Mouse (Mus musculus): ENCODE measurements around the gene 4933406M09Rik. TPM values are rescaled to one million over a fixed set of nuclear protein-coding genes. Genes with fewer than 3 reads are reported as not detected.

4933406M09Rik gene
- total and polyA plus RNA-seq, 2 experiments from 2014 or later, result not detected

DNA sequence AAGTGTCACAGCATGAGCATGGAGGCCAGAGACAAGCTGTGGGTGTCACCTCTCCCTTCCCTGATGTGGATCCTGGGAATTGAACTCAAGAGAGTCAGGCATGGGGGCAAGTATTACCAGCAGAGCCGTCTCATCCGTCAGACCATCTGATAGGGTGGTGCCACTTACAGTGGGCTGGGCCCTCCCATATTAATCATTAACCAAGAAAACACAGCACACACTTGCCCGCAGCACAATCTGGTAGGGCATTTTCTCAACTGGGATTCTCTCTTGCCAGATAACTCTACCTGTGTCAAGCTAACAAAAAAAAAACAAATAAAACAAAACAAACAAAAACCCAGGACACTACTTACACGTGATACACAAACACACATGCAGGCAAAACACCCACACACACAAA, 28.3 kb upstream of the 4933406M09Rik start:
- ATAC-seq (no peak), DNase-seq (ENCODE audit: low spot score) (no peak)
- no peak for TF ChIP-seq CTCF (IDR thresholded peaks at IDR 0.05; ENCODE audit: low read depth)
- no peak overlapping the region for H3K9ac ChIP-seq (replicated peaks; ENCODE audit: low read length)
- H3K4me2 ChIP-seq (ENCODE audit: low read depth, low read length), result no peak overlapping the region
- peaks cover 10% of the 10 kb centered on the region for H3K4me1 ChIP-seq (ENCODE audit: insufficient read depth, low read length)
- H3K36me3 ChIP-seq (ENCODE audit: insufficient read depth, low read length), result peaks cover 36% of the 10 kb centered on the region; the same call in 1 of the 2 replicates
- H3K27me3 ChIP-seq (ENCODE audit: insufficient read depth, low read length), result no peaks in the 10 kb centered on the region
- H3K9me3 ChIP-seq (ENCODE audit: low read length), result no peaks in the 10 kb centered on the region
- WGBS, result 67% methylated on average over 4 of the region's 4 CpGs
- H3K4me3 ChIP-seq (ENCODE audit: low read length), result no peak overlapping the region
- no peak overlapping the region for H3K27ac ChIP-seq

DNA sequence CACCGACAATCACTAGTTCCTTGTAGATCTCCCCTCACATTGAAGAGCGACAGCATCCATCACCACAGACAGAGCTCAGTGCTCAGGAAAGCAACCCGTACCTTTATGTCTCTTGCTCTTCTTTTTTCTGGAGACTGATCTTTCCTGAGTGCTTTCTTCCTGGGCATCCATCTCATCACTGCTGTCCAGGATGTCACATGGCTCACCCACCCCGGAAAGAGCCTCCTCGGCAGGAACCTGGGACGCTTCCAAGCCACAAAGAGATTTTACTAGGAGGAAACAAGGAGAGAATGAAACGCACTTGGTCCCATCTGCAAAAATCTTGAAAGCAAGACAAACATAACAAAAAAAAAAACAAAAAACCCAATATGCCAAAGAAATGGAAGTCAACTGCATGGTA, 25.1 kb upstream of the 4933406M09Rik start:
- no peaks in the 10 kb centered on the region for H3K27me3 ChIP-seq (ENCODE audit: insufficient read depth, low read length)
- H3K27ac ChIP-seq, result no peak overlapping the region
- peak overlapping the region; percentile 98; the same call in 1 of the 2 replicates for H3K9ac ChIP-seq (replicated peaks; ENCODE audit: low read length)
- H3K36me3 ChIP-seq (ENCODE audit: insufficient read depth, low read length), result peaks cover 18% of the 10 kb centered on the region; the same call in 1 of the 2 replicates
- TF ChIP-seq CTCF (IDR thresholded peaks at IDR 0.05; ENCODE audit: low read depth), result no peak
- peak overlapping the region; percentile 63 for H3K4me2 ChIP-seq (ENCODE audit: low read depth, low read length)
- H3K4me1 ChIP-seq (ENCODE audit: insufficient read depth, low read length), result peaks cover 12% of the 10 kb centered on the region
- 67% methylated on average over 7 of the region's 7 CpGs for WGBS
- DNase-seq (ENCODE audit: low spot score) (no peak), ATAC-seq (no peak)
- peak overlapping the region; percentile 80 for H3K4me3 ChIP-seq (ENCODE audit: low read length)
- no peaks in the 10 kb centered on the region for H3K9me3 ChIP-seq (ENCODE audit: low read length)

DNA sequence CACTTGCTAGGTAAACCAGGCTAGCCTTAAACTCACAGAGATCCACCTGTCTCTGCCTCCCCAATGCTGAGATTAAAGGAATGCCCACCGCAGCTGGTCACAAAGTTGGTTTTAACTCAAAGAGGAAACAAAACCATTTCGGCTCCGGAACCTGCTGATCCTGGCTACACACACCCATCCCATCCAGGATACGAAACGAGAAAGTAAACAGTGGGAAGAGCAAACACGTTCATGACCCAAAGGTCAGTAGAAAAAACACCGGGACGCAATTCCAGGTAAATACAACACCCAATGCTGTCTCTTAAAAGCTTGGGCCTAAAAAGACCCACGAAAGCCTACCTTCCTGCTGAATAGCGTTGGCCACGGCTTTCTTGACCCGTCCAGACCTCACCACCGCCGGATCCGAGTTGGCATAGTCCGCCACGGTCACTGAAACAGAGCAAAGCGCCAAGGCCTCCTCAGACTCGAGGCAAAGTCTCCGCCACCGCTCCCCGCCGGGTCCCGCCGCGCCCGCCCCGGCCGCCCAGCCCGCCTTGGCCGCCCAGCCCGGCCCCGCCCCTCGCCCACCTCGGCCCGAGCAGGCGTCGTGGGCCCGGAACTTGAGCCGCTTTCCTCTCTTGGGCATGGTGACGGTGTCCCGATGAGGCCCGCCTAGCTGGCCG, 24.4 kb upstream of the 4933406M09Rik start:
- H3K4me2 ChIP-seq (ENCODE audit: low read depth, low read length), result peak overlapping the region; percentile 63
- DNase-seq (ENCODE audit: low spot score) (no peak), ATAC-seq (peak; percentile 84)
- peak overlapping the region; percentile 90 for H3K27ac ChIP-seq
- WGBS, result 2% methylated on average over 39 of the region's 44 CpGs
- peaks cover 12% of the 10 kb centered on the region for H3K4me1 ChIP-seq (ENCODE audit: insufficient read depth, low read length)
- H3K9ac ChIP-seq (replicated peaks; ENCODE audit: low read length), result peak overlapping the region; percentile 98
- H3K9me3 ChIP-seq (ENCODE audit: low read length), result no peaks in the 10 kb centered on the region
- H3K36me3 ChIP-seq (ENCODE audit: insufficient read depth, low read length), result peaks cover 11% of the 10 kb centered on the region; the same call in 1 of the 2 replicates
- H3K27me3 ChIP-seq (ENCODE audit: insufficient read depth, low read length), result no peaks in the 10 kb centered on the region
- no peak for TF ChIP-seq CTCF (IDR thresholded peaks at IDR 0.05; ENCODE audit: low read depth)
- H3K4me3 ChIP-seq (ENCODE audit: low read length), result peak overlapping the region; percentile 80

DNA sequence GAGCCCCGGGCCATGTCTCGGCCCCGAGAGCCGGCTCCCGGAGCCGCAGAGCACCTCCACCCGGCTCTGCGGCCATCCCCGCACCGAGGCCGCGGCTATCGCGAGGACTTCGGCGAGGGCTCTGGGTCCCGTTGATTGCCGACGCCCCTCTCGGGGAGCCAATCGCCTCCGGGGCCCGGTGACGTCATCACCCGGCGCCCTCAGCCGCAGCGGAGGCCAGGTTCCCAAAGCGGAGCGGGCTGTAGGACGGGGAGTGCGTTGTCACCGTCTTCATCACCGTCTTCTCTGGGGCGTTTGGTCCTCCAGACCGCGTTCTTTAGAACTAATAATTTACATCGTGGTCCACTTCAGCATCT, 23.9 kb upstream of the 4933406M09Rik start, which contains the start of gene Tmem183a:
Gene Tmem183a, minus strand, starts transcription at position 123 of the 356 bp plus-strand sequence.
- Histone ChIP-seq H3K4me3 (ENCODE audit: low read length) (peak within 1 kb of the TSS; percentile 80), H3K4me1 (ENCODE audit: insufficient read depth, low read length) (peaks cover 12% of the 10 kb centered on the region), H3K9me3 (ENCODE audit: low read length) (no peaks in the 10 kb centered on the region), H3K36me3 (ENCODE audit: insufficient read depth, low read length) (peaks cover 9% of the 10 kb centered on the region; the same call in 1 of the 2 replicates), H3K9ac (replicated peaks; ENCODE audit: low read length) (peak within 1 kb of the TSS; percentile 98), H3K27ac (peak within 1 kb of the TSS; percentile 90), H3K27me3 (ENCODE audit: insufficient read depth, low read length) (no peaks in the 10 kb centered on the region), H3K4me2 (ENCODE audit: low read depth, low read length) (peak within 1 kb of the TSS; percentile 63)
- ATAC-seq (peak; percentile 99), DNase-seq (ENCODE audit: low spot score) (peak; percentile 98)
- WGBS, result under 1% methylated on average over 38 of the region's 38 CpGs
- TF ChIP-seq CTCF (IDR thresholded peaks at IDR 0.05; ENCODE audit: low read depth), result no peak

DNA sequence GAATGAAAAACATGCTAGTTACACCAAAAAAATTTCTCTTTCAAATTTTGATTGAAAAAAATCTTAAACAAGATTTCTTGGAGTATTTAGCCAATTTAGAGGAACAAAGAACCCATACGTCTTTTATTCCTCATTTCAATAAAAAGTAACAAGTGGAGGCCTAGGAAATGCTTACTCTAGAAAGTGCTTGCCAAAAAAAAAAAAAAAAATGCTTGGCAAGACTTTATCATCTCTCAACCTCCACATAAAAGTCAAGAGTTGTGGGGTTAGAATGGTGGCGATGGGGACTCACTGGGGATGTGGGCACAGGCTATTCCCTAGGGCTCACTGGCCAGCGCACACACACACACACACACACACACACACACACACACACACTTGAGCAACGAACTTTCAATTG, 22.5 kb upstream of the 4933406M09Rik start:
- no peaks in the 10 kb centered on the region for H3K9me3 ChIP-seq (ENCODE audit: low read length)
- 85% methylated on average over 4 of the region's 4 CpGs for WGBS
- TF ChIP-seq CTCF (IDR thresholded peaks at IDR 0.05; ENCODE audit: low read depth), result no peak
- H3K4me2 ChIP-seq (ENCODE audit: low read depth, low read length), result no peak overlapping the region
- ATAC-seq (no peak), DNase-seq (ENCODE audit: low spot score) (no peak)
- H3K4me1 ChIP-seq (ENCODE audit: insufficient read depth, low read length), result peaks cover 12% of the 10 kb centered on the region
- H3K27ac ChIP-seq, result no peak overlapping the region
- no peak overlapping the region for H3K9ac ChIP-seq (replicated peaks; ENCODE audit: low read length)
- H3K36me3 ChIP-seq (ENCODE audit: insufficient read depth, low read length), result peaks cover 5% of the 10 kb centered on the region; the same call in 1 of the 2 replicates
- H3K27me3 ChIP-seq (ENCODE audit: insufficient read depth, low read length), result no peaks in the 10 kb centered on the region
- no peak overlapping the region for H3K4me3 ChIP-seq (ENCODE audit: low read length)

DNA sequence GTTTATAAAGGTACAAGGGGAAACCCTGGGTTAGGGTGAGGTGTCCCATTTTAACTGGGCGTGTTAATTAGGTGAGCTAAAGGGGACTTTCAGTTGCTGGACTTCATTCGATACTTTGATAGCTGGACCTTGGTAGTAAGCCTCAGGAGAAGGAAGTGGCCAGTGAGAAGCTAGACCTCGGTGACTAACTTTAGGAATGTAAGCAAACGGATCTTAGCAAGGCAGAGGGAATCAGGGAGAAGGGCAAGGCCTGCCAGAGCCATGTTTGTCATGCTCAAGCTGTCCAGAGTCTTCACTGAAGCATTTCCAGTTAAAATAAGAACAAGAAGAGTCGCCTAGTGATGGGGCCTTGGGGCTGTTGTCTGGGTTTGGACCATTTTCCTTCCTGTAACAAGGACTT, 20.2 kb upstream of the 4933406M09Rik start:
- no peaks in the 10 kb centered on the region for H3K9me3 ChIP-seq (ENCODE audit: low read length)
- DNase-seq (ENCODE audit: low spot score) (no peak), ATAC-seq (no peak)
- TF ChIP-seq CTCF (IDR thresholded peaks at IDR 0.05; ENCODE audit: low read depth), result no peak
- no peaks in the 10 kb centered on the region for H3K36me3 ChIP-seq (ENCODE audit: insufficient read depth, low read length)
- H3K9ac ChIP-seq (replicated peaks; ENCODE audit: low read length), result no peak overlapping the region
- 66% methylated on average over 5 of the region's 5 CpGs for WGBS
- peaks cover 10% of the 10 kb centered on the region for H3K4me1 ChIP-seq (ENCODE audit: insufficient read depth, low read length)
- no peaks in the 10 kb centered on the region for H3K27me3 ChIP-seq (ENCODE audit: insufficient read depth, low read length)
- no peak overlapping the region for H3K4me2 ChIP-seq (ENCODE audit: low read depth, low read length)
- H3K27ac ChIP-seq, result no peak overlapping the region
- no peak overlapping the region for H3K4me3 ChIP-seq (ENCODE audit: low read length)

DNA sequence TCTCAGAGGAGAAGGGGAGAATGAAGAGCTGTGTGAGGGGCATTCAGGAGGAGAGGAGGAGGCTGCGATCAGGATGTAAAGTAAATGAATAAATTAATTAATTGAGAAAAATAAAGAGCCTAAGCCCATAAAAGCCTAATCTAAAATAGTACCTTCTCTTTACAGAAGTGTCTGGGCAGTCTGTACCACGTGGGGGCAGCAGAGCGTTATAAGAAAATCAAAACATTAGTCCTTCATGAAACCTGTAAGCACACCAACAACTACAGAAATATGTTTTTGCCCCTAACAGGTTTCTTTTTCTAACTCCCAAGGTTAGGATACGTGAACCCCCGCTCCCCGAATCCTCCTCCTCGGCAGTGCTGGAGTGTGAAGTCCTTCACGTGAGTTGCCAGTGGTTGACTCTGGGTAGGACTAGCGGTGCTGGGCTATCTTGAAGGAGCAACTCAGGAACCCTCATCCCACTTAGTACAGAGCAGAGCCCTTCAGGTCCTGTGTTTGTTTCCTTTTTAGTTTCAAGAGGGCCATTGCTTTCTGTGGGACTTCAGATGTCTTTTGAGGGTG, 16.9 kb upstream of the 4933406M09Rik start:
- ATAC-seq, result peak; percentile 47; the same call in 1 of the 2 replicates

More for the DNA sequence above, 16.9 kb upstream of the 4933406M09Rik start:
- TF ChIP-seq CTCF (IDR thresholded peaks at IDR 0.05; ENCODE audit: low read depth), result peak; percentile 69
- no peaks in the 10 kb centered on the region for H3K36me3 ChIP-seq (ENCODE audit: insufficient read depth, low read length)
- no peaks in the 10 kb centered on the region for H3K9me3 ChIP-seq (ENCODE audit: low read length)
- DNase-seq (ENCODE audit: low spot score), result peak; percentile 75
- H3K4me3 ChIP-seq (ENCODE audit: low read length), result no peak overlapping the region
- no peak overlapping the region for H3K4me2 ChIP-seq (ENCODE audit: low read depth, low read length)
- no peak overlapping the region for H3K9ac ChIP-seq (replicated peaks; ENCODE audit: low read length)
- H3K27me3 ChIP-seq (ENCODE audit: insufficient read depth, low read length), result no peaks in the 10 kb centered on the region
- 61% methylated on average over 9 of the region's 9 CpGs for WGBS
- H3K4me1 ChIP-seq (ENCODE audit: insufficient read depth, low read length), result no peaks in the 10 kb centered on the region
- H3K27ac ChIP-seq, result no peak overlapping the region
